Comparison of ENCODE assay signal across 11 mouse cellular contexts in the genomic region with DNA sequence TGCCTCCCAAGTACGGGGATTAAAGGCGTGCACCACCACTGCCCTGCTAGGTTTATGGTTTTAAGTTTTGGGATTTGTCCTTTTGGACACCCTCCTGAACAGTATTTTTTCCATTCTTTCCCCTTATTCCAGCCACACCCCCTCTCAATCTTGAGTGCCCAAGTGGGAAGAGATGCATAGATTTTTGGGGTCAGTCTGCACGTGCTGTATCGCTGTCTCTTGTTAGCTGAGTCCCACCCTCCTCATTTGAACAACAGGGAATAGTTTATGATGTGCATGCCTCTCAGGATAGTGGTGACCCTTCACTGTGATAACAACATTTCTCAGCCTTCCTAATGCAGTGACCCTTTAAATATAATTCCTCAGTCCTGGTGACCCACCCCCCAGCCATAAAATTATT. TPM values are rescaled to one million over a fixed set of nuclear protein-coding genes. Genes with fewer than 3 reads are reported as not detected.
DNase-seq lines count a peak whose midpoint lies in the region; ATAC-seq and TF ChIP-seq lines count a peak whose summit lies in the region.
"Had no signal": no experiment of that assay in that cellular context is flagged by ENCODE, and none has a peak within 500 bp of the region (broad histone marks: within the 10 kb centered on the region; RNA-seq: fewer than 3 reads in every experiment).

No protein-coding gene starts in this region.

- TF ChIP-seq CTCF in intestine, postnatal 0 days (IDR thresholded peaks at IDR 0.05; ENCODE audit: low read depth): no peak

- no peak for DNase-seq in heart, adult 18-20 months
- no peak for DNase-seq in kidney, postnatal 4 days
- no peak for DNase-seq in spleen, postnatal 14 days (ENCODE audit: low spot score in 2 of 2)
- DNase-seq: kidney, adult 8-10 months; lung, postnatal 10 days had no signal

- H3K4me2 ChIP-seq in heart, embryonic 16.5 days (ENCODE audit: low read depth, low read length): peak overlapping the region; percentile 70; the same call in 1 of the 2 replicates
- peak overlapping the region; percentile 91; the same call in 1 of the 2 replicates for H3K4me2 ChIP-seq in midbrain, embryonic 12.5 days (replicated peaks)
- H3K4me2 ChIP-seq in midbrain, embryonic 16.5 days (ENCODE audit: low read length): no peak overlapping the region; the same call in 1 of the 2 replicates
- H3K4me2 ChIP-seq in intestine, postnatal 0 days (replicated peaks; ENCODE audit: low read depth): peak overlapping the region; percentile 87; the same call in 1 of the 2 replicates
- peak overlapping the region; percentile 70; the same call in 1 of the 2 replicates for H3K4me2 ChIP-seq in stomach, embryonic 15.5 days

- H3K27ac ChIP-seq in heart, embryonic 16.5 days (ENCODE audit: low read length): no peak overlapping the region
- no peak overlapping the region for H3K27ac ChIP-seq in midbrain, embryonic 12.5 days (replicated peaks)
- no peak overlapping the region for H3K27ac ChIP-seq in midbrain, embryonic 16.5 days (ENCODE audit: low read length)
- H3K27ac ChIP-seq in intestine, postnatal 0 days (ENCODE audit: low read depth, low read length): no peak overlapping the region
- H3K27ac ChIP-seq in stomach, embryonic 15.5 days: no peak overlapping the region

- ATAC-seq in heart, embryonic 16.5 days (replicated peaks; ENCODE audit: extremely low read depth, insufficient read depth, low FRiP score): no peak
- no peak for ATAC-seq in midbrain, embryonic 12.5 days (ENCODE audit: low FRiP score, low read depth)
- ATAC-seq in midbrain, embryonic 16.5 days: no peak
- no peak for ATAC-seq in intestine, postnatal 0 days
- ATAC-seq in stomach, embryonic 15.5 days (ENCODE audit: insufficient read depth, low FRiP score, low read depth): no peak
- ATAC-seq: forebrain, embryonic 16.5 days had no signal

- no peaks in the 10 kb centered on the region for H3K9me3 ChIP-seq in heart, embryonic 16.5 days (replicated peaks; ENCODE audit: control insufficient read depth, low read length)
- H3K9me3 ChIP-seq in midbrain, embryonic 12.5 days: no peaks in the 10 kb centered on the region
- no peaks in the 10 kb centered on the region for H3K9me3 ChIP-seq in midbrain, embryonic 16.5 days (replicated peaks; ENCODE audit: control insufficient read depth, low read length, poor library complexity, severe bottlenecking)
- no peaks in the 10 kb centered on the region for H3K9me3 ChIP-seq in intestine, postnatal 0 days (ENCODE audit: control insufficient read depth)
- no peaks in the 10 kb centered on the region for H3K9me3 ChIP-seq in stomach, embryonic 15.5 days

- H3K27me3 ChIP-seq in heart, embryonic 16.5 days (ENCODE audit: control insufficient read depth, insufficient read depth, low read length): no peaks in the 10 kb centered on the region
- H3K27me3 ChIP-seq in midbrain, embryonic 12.5 days: no peaks in the 10 kb centered on the region
- H3K27me3 ChIP-seq in midbrain, embryonic 16.5 days (ENCODE audit: control insufficient read depth, insufficient read depth, low read depth, low read length): no peaks in the 10 kb centered on the region
- H3K27me3 ChIP-seq in intestine, postnatal 0 days (replicated peaks; ENCODE audit: control insufficient read depth, insufficient read depth, low read length): no peaks in the 10 kb centered on the region
- H3K27me3 ChIP-seq in stomach, embryonic 15.5 days (replicated peaks): no peaks in the 10 kb centered on the region

- WGBS in heart, embryonic 16.5 days: 66% methylated on average over 4 of the region's 4 CpGs
- WGBS in midbrain, embryonic 12.5 days: 80% methylated on average over 4 of the region's 4 CpGs
- 75% methylated on average over 4 of the region's 4 CpGs for whole genome bisulfite sequencing in midbrain, embryonic 16.5 days
- WGBS in intestine, postnatal 0 days: 45% methylated on average over 4 of the region's 4 CpGs
- WGBS in stomach, embryonic 15.5 days: 72% methylated on average over 4 of the region's 4 CpGs

- no peaks in the 10 kb centered on the region for H3K36me3 ChIP-seq in heart, embryonic 16.5 days (ENCODE audit: control insufficient read depth, insufficient read depth)
- H3K36me3 ChIP-seq in midbrain, embryonic 12.5 days: no peaks in the 10 kb centered on the region
- no peaks in the 10 kb centered on the region for H3K36me3 ChIP-seq in midbrain, embryonic 16.5 days (ENCODE audit: control insufficient read depth, insufficient read depth, low read length)
- no peaks in the 10 kb centered on the region for H3K36me3 ChIP-seq in intestine, postnatal 0 days (ENCODE audit: control insufficient read depth, insufficient read depth)
- no peaks in the 10 kb centered on the region for H3K36me3 ChIP-seq in stomach, embryonic 15.5 days

- H3K9ac ChIP-seq in heart, embryonic 16.5 days (ENCODE audit: low read length): no peak overlapping the region
- H3K9ac ChIP-seq in midbrain, embryonic 12.5 days (replicated peaks): no peak overlapping the region
- no peak overlapping the region for H3K9ac ChIP-seq in midbrain, embryonic 16.5 days (ENCODE audit: low read depth, low read length)
- no peak overlapping the region for H3K9ac ChIP-seq in intestine, postnatal 0 days (ENCODE audit: low read depth, low read length)
- H3K9ac ChIP-seq in stomach, embryonic 15.5 days: no peak overlapping the region

- H3K4me3 ChIP-seq in heart, embryonic 16.5 days (ENCODE audit: low read length): no peak overlapping the region
- H3K4me3 ChIP-seq in midbrain, embryonic 12.5 days: no peak overlapping the region
- no peak overlapping the region for H3K4me3 ChIP-seq in midbrain, embryonic 16.5 days (ENCODE audit: low read depth, low read length)
- no peak overlapping the region for H3K4me3 ChIP-seq in intestine, postnatal 0 days (ENCODE audit: low read depth, low read length)
- no peak overlapping the region for H3K4me3 ChIP-seq in stomach, embryonic 15.5 days (replicated peaks)

- peaks cover 32% of the 10 kb centered on the region for H3K4me1 ChIP-seq in heart, embryonic 16.5 days (ENCODE audit: control insufficient read depth, insufficient read depth, low read length)
- peaks cover 33% of the 10 kb centered on the region for H3K4me1 ChIP-seq in midbrain, embryonic 12.5 days
- H3K4me1 ChIP-seq in midbrain, embryonic 16.5 days (ENCODE audit: control insufficient read depth, insufficient read depth, low read length): peaks cover 30% of the 10 kb centered on the region
- H3K4me1 ChIP-seq in intestine, postnatal 0 days (replicated peaks; ENCODE audit: control insufficient read depth, insufficient read depth, low read length): peaks cover 12% of the 10 kb centered on the region
- peaks cover 28% of the 10 kb centered on the region for H3K4me1 ChIP-seq in stomach, embryonic 15.5 days

RNA-seq across cellular contexts. Expression of gene Larp1, which starts 2.9 kb away (rescaled TPM):
- 12.1 and 12.9 TPM in 2 replicates for polyA plus RNA-seq in heart, embryonic 16.5 days (2015; fragmentation: Nextera tagmentation; extraction: Ambion mirVana)
- total RNA-seq in heart, adult 18-20 months (2021): 10 to 100 TPM; 57.8 to 59.9 TPM
- polyA plus RNA-seq in midbrain, embryonic 12.5 days (2016; fragmentation: Nextera tagmentation; extraction: Ambion mirVana): 15.3 TPM in 2 replicates
- 17.7 and 18.4 TPM in 2 replicates for polyA plus RNA-seq in midbrain, embryonic 16.5 days (2015; fragmentation: Nextera tagmentation; extraction: Ambion mirVana)
- 9.6 and 11.5 TPM in 2 replicates for polyA plus RNA-seq in intestine, postnatal 0 days (2015; fragmentation: Nextera tagmentation; extraction: Ambion mirVana)
- 25.6 and 27.4 TPM in 2 replicates for polyA plus RNA-seq in stomach, embryonic 15.5 days (2015; fragmentation: Nextera tagmentation; extraction: Ambion mirVana)
